Mouse (Mus musculus) granulocyte monocyte progenitor cell, adult 5-6 weeks (primary cell): ENCODE data around the gene Xrra1. TPM values are rescaled to one million over a fixed set of nuclear protein-coding genes. Genes with fewer than 3 reads are reported as not detected.

ENCODE experiments used
- ATAC-seq: replicated peaks from 2 replicates; pipeline ENCODE4 v1.8.0; 2016; ENCODE audit warnings: mild to moderate bottlenecking, moderate TSS enrichment, inconsistent platforms; ENCODE audit not compliant: poor library complexity, severe bottlenecking
- total RNA-seq, 2 experiments: library from RNA; stranded (forward) in 1 of 2; stranded (reverse) in 1 of 2; fragments of 200-712, 200-1000 nt in 1 of 2; fragments of >200 nt in 1 of 2; fragmentation: Nextera tagmentation in 1 of 2; gene quantifications; 2 replicates each; pipeline ENCODE4 v1.2.3; 2014 to 2017

The Xrra1 gene
- total RNA-seq, 2 experiments from 2014 or later: 1.3 TPM; not detected in 1

DNA sequence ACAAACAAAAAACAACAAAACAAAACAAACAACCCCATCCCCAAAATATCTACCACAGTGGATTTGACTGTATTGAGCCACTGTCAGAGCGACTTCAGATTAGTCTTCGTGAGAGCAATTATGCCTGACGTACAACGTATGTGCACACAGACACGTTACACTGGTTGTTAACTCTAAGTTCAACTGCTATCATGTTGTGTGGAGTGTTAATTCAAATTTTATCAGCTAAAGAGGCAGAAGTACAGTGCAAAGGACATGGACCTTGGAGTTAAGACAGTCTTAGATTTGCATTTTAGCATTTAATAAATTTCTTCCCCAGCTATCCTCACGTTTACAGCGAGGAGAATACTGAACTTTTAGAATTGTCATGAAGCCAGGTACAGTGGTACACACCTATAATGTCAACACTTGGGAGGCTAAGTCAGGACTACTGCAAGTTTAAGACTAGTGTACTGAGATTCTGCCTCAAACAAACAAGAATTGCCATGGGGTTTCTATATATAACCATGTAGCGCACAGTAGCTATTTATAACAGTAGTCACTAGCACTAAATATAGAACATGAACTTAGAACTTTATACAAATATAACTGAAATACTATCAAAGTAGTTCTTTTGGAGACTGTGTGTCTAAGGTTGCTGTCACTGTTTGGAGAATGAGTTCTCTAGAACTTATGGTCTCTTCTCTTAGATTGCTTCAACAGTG is 13.2 kb upstream of the Xrra1 start:
- ATAC-seq: no peak

DNA sequence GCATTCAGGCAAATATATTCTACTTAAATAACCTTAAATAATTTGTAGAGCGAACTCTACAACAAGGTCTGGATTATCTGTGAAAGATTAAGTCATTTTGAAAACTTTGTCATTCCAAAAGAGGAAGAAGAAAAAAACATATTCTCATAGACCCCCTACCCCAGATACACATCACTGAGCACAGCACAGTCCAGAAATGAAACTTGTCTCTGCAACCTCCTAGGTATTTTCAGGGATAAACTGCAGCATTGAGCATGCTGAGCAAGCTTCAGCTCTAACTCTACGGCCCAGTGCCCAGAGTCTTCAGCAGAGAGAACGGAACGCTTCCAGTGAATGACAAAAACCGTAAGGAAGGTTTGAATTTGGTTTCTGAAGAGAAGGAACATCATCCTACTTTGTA is 8.4 kb upstream of the Xrra1 start:
- ATAC-seq: no peak

DNA sequence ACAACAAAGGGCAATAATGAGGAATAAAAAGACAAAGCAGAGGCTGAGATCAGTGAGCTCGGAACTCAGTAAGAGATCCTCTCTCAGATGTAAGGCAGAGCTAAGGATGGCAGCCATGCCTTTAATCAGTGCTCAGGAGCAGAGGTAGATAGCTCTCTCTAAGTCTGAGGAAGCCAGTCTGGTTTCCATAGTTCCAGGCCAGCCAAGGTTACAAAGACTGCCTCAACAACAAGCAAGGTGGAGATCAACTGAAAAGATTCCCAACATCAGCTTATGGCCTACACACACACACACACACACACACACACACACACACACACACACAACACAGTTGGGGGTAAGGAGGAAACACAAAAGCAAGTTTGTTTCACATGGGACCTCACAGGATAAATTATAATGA is 7.8 kb upstream of the Xrra1 start:
- ATAC-seq: no peak

DNA sequence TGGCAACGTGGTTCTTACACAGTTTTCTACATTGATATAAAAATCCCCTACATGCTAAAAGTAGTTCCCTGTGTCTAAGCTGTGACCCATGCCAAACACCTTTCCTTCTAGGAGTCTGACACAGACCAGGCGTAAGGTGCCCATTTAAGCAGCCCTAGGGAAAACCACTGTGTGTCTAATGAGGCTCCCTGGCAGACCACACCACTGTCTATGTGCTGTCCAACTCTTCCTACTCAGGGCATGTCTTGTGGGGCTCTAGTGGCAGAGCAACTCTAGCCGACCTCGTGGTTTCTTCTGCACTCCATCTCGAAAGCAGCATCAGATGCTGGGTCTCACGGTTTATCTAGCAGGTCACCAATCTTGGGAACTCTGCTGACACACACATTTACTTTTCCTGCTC is 7.3 kb upstream of the Xrra1 start:
- no peak for ATAC-seq

DNA sequence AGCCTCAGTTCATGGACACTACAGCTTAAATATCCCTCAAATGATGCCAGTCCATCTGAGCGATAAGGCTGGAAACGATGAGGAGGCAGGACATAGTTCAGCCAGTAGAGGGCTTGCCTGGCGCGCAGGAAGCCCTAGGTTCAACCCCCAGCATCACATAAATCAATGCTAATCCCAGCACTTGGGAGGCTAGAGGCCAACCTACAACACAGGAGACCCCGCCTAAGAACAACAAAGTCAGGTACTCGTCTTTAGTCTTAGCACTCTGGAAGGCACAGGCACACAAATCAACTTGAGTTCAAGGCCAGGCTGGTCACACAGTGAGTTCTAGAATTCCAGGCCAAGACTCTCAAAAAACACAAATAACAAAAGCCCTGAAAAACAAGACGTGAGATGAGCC is 5.6 kb upstream of the Xrra1 start:
- no peak for ATAC-seq

DNA sequence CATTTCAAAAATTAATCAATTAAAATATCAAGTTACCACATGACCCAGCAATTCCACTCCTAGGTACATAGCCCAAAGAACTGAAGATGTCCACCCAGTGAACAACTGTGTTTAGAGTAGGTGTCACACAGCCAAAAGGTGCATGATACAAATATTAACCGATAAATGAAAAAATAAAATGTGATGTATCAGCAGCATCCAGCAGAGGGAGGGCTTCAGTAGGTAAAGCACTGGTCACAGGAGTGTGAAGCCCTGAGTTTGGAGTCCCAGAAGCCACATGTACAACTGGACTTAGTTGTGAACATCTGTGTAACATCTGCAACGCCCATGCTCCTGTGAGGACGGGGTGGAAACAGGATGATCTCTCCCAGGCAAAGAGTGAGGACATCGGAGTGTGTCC is 4.6 kb upstream of the Xrra1 start:
- ATAC-seq: no peak

DNA sequence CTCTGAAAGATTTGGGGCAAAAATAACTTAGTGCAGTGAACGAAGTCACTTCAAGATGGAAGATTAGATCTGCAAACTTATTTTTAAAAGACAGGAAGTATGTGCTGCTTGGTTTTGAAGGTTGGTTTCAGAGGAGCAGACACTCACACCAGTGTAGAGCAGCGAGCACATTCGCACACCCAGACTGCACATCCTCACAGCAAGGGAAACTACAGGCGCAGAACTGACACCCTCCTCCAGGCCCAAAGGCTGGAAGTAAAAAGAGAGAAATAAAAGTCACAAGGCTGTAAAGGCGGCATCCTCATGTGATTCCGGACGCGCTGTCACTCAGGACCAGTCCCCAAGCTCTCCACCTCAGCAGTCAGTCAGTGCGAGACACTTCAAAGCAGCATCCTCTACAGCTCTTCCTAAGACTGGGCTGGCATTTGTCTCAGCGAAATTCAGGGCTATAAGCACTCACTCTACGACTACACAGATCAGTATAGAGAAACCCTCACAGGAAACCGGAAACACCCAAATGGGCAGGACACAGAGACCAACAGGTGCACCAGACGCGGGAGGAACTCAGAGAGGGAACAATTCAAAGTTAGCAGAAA is 2.6 kb upstream of the Xrra1 start:
- no peak for ATAC-seq

DNA sequence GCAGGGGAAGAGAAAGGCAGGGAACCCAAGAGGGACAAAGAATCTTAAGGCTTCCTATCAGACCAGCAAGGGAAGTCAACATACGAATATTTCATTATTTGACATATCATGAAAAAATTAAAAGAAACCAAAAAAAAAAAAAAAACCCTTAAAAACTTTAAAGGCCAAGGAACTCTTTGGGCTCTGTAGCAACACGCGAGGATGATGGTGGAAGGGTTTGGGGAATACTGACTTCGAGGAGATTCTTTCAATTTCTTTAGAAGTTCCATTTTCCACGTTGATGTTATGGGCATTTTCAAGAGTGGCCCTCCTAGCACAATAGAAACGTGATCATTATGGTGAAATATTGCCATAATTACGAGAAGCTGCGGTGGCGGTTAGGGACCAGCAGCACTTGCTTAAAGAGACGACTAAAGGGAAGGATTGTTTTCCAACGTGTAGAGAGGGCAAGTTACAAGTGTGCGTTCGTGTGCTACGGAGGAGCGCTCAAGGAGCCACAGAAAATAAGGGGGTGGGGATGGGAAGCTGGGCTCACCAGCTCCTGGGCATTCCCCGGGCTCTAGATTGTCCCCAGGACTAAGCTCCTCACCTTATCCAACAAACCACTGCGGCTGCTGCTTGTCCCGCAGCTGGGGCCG is 622 bp upstream of the Xrra1 start:
- peak; percentile 17 for ATAC-seq

DNA sequence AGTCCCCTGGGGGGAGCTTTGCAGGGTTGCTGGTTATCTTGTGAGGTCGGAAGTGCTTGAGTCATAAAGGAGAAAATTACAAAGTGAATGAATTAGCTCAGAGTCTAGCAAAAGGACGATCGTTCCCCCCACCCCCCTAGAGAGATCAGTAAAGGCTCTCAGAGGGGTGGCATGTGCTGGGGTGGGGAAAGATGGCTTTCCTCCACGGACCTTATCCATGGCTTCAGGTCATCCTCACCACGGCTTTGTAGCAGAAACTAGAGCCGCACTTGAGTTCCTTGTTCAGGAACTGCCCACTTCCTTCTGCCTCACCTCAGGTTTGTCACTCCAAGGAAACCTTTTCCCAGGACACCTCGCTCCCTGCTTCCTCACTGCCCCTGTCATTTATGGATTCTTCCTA is 4.4 kb downstream of the Xrra1 start, which contains the start of gene Spcs2:
Gene Spcs2 (minus strand): TSS at position 101 of the 400 bp plus-strand sequence.
- ATAC-seq: no peak

DNA sequence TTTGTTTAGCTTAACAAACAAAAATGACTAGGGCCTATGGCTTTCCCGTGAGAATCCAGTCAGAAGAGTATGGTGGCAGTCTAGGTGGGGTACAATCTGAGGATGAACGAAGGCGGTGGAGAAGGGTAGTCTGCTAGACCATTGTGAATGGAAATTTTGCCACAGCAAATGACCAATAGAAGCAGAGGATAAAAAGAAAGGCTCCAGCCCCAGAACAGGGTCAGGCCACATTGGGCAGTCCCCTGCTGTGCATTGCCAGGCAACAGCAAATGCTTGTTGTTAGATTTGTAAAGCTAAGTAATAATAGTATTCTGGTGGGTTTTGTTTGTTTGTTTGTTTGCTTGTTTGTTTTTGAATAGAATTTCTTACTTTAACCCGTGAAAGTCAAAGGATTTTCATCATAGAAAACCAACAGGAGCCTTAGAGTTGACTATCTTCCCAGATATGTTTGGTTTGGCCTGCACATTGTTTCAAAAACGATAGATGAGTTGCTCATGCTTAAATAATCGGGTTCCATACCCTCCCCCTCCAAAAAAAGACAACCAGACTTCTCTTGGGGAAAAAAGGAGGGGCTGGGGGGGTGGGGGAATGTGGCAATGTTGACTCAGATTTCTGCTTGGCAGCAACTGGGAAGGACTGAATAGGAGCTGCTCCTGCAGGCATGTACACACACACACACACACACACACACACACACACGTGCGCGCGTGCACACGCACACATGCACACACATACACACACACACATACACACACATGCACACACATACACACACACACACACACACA is 5.5 kb downstream of the Xrra1 start:
- no peak for ATAC-seq

DNA sequence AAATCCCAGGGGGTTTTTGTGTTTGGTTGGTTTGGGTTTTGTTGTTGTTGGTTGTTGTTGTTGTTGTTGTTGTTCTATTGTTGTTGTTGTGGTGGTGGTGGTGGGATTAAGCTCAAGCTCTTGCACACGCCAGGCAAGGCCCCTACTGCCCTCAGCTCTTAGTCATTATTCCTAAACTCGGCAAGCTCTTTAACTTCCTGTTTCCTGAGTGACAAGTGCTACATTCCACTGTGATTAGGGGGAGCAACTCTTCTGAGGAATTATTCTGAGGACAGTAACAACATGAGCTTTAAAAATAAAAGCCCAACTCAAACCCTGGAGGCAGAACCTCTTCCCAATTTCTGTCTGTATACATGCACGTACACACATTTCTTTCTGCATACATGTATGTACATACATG is 6.3 kb downstream of the Xrra1 start:
- peak; percentile 72 for ATAC-seq

DNA sequence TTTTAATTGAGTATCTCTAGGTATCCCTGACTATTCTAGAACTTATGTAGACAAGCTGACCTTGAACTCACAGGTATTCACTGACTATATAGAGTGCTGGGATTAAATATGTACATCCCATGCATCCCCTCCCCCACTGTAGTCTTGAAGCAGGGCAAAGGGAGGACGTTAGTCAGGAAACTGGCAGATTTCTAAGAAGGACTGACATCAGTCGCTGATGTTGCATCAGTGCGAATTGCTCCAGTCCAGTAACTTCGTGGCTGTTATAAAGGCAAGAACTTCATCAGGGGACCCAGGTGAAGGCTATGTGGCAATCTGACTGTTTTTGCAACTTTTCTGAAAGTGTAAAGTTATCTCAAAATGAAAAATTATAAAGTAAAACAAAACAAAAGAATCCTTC is 10.4 kb downstream of the Xrra1 start:
- 0 out of 2 replicates have a peak, but pooled peaks have one; percentile 22 for ATAC-seq

DNA sequence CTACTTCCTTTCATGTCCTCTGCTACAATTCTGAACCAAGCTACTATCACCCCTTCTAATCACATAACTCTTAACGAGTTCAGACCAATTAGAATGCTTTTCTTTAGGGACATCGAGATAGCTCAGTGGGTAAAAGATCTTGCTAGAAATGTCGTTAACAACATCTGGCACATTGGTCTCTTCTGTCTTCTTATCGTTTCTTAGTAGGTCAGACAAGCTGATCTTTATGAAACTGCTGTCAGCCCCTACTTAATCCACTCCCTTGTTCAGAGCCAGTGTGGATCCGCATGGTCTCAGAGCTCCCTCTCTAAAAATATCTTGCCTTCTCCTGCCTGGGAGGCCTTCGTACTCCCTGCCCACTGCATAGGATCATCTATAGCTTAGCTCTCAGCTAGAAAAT is 15.0 kb downstream of the Xrra1 start:
- ATAC-seq: no peak

DNA sequence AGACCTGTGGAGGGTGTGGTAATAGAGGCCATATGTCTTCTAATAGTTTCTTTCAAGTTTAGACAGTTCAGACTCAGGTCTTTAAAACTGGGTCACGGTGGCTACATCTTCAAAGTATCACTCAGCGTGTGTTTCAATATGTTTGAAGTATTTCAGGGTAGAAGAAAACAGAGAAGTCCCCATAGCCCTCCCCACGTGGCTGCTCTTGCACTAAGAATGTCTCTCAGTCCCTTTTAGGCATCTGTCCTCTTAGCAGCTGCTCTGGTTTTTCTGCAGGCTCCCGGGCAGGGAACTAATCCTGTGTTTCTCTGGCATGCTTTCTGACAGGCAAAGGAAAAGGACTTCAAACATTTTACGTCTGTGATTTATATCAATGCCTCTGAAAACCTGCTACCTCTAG is 17.0 kb downstream of the Xrra1 start:
- ATAC-seq: no peak

DNA sequence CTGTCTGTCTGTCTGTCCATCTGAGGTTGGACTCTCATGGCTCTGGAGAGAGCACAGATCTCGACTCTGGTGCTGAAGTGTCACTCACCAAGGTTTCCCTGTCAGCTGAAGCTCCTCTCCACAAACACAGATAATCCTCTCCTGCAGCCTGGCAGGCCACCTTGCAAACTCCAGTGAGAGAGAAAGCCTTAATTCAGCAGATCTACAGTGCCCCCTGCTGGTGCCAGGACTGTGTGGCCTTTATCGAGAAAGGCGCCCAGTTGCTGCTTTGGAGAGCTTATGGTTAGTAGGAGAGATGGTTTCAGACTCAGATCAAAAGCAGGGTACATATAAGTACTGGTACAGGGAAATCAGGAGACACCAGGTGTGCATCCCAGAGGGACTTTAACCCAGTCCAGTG is 17.4 kb downstream of the Xrra1 start:
- ATAC-seq: peak; percentile 82

DNA sequence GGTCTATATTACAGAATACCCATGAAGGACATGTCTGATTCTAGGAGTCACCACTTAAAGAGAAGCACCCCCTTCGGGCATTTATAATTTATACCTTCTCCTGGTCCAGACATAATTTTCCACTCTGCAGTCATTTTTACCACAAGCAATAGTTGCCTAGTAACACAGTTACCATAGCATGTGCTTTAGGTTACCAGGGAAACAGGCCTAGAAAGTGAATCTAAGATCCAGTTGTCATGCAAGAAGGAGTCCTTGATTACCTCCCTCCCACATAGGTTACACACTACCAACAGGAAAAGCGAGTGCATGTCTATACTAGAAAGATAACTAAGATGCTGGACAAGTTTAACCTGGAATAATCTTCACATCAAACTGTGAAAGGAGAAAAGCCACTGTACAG is 19.3 kb downstream of the Xrra1 start:
- ATAC-seq: no peak

DNA sequence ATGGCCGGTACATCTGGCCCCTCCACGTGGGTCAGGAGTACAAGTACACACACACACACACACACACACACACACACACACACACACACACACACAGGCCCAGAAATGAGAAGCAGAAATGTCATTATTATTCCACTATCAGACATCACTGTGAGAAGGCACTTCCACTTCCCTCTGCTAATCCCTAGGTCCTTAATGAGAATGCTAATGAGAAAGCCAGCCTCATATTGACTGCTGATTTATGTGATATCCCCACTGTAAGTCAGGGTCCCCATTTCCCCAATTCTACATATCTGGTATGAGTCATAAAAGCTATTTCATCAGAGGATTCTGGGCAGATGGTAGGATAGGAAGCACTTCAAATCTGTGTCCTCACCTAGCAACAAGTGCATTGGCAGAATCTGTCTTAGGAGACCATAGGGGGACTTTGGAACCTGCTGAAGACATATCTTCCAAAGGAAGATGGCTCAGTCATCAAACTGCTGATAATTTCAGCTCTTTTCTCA is 28.4 kb downstream of the Xrra1 start:
- ATAC-seq: peak; percentile 81

DNA sequence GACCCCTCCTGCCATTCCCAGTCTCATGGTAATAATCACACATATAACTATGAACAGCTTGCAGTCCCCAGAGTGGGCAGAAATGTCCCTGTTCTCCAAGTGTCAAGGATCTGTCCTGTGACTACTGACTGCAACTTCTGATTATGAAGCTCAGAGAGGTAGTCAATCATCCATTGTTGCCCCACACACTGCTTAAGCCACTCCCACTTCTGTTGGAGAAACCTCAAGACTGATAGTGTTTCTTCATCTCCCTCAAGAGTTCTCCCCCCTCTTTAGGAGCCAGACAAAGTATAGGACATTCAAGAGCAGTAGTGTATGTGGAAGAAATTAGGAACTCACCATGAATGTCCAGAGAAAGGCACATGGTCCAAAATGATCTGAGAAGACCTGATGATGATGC is 28.8 kb downstream of the Xrra1 start:
- ATAC-seq: peak; percentile 66

DNA sequence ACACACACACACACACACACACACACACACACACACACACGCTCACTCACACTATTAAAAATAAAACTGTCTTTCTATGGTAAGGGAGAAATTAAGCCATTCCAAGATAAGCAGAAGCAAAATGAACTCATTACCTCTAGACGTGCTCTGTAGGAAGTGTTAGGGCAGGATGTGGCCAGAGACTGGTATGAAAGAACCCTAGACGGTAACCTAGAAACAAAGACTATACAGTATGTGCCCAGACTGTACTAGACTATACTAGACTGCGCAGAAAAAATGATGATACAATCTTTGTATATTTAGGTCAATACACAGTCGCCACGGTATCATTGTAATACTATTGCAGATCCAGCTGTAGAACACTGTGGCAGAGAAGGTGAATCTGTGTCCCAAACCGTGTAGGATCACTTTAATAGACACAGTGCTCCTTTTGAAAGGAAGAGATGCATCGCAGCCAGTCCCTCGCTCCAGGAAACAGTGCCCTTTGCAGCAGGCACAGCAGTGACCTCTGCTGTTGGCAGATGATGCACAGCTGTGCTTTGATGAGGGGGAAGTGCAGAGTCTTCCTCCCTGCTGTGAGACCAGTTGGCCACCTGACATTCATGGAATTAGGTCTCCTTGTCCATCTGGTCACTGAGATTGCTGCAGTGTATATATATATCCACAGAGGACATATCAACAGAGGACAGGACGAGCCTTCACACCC is 30.4 kb downstream of the Xrra1 start:
- ATAC-seq: peak; percentile 40

DNA sequence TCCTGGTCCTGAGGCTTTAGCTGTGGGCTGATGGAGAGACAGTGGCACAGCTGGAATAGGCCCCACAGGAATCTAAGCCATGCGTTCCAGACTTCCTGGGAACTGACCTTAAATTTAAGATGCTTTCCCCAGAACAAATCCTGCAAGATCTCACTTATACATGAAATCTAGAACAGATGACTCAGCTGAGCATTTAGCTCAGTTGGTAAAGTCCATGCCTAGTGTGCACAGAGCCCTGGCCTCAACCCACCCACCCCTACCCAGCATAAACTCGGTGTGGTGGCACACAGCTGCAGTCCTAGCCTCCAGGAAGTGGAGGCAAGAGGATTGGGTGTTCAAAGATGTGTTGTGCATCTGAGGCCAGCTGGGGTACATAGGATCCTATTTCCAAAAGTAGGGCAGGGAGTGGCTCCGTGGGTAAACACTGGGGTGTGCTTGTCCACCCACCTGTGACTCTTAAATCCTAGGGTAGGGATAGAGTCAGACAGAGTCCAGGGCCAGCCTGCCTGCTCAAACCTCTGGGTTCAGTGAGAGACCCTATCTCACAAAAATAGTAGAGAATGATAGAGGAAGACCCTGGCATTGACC is 31.3 kb downstream of the Xrra1 start:
- no peak for ATAC-seq
